Mouse (Mus musculus) Patski (cell line): ENCODE results near the gene Ppp1r13b. TPM values are rescaled to one million over a fixed set of nuclear protein-coding genes. Genes with fewer than 3 reads are reported as not detected.

Experiments used
- ATAC-seq: fragments of 100-300 bp; one replicate; pipeline ENCODE4 v1.8.0; 2021
- CTCF ChIA-PET: fragments of 350-600 bp; sonication (Branson Sonifier 250); formaldehyde crosslinking; loops from one replicate; lab custom pipeline; 2022; ENCODE audit warnings: inconsistent platforms; lab: Charles Lee
- POLR2A ChIA-PET: fragments of 350-600 bp; sonication (Branson Sonifier 250); formaldehyde crosslinking; loops from one replicate; lab custom pipeline; 2022; ENCODE audit warnings: antibody characterized with exemption, inconsistent platforms; lab: Charles Lee
- DNase-seq: peaks from one replicate; pipeline ENCODE4 v3.0.0-alpha.2; 2011; ENCODE audit warnings: low read depth, low spot score
- H3K27me3 ChIP-seq: fragments of 371-371 bp; one replicate; pipeline ENCODE4 v1.5.1; 2021
- CTCF ChIP-seq: fragments of 100-300 bp; IDR thresholded peaks from one replicate; pipeline ENCODE4 v1.5.1; 2021
- in situ Hi-C: fragments of 300-500 bp; cut with MboI; formaldehyde crosslinking; loops from 3 replicates; pipeline ENCODE4 v1.11.1; 2018; ENCODE audit warnings: low pct_unique_long_range_greater_than_20kb, mixed read lengths
- polyA plus RNA-seq: library from polyadenylated mRNA; unstranded; gene quantifications from one replicate; pipeline ENCODE4 v1.2.3, GENCODE M21; 2021

Ppp1r13b gene
- polyA plus RNA-seq, 1 experiment from 2014 or later: 6.9 TPM

- CTCF ChIA-PET: no interaction called here
- DNase-seq (no peak), ATAC-seq (no peak)
- in situ Hi-C loops: no loop called here
- no peak for TF ChIP-seq CTCF
- H3K27me3 ChIP-seq: no peaks in the 10 kb centered on the region
- POLR2A ChIA-PET: no interaction called here
Measured at GRCm38 (mm10) chr12:111795180-111795895, 112.6 kb downstream of the Ppp1r13b start.

DNA sequence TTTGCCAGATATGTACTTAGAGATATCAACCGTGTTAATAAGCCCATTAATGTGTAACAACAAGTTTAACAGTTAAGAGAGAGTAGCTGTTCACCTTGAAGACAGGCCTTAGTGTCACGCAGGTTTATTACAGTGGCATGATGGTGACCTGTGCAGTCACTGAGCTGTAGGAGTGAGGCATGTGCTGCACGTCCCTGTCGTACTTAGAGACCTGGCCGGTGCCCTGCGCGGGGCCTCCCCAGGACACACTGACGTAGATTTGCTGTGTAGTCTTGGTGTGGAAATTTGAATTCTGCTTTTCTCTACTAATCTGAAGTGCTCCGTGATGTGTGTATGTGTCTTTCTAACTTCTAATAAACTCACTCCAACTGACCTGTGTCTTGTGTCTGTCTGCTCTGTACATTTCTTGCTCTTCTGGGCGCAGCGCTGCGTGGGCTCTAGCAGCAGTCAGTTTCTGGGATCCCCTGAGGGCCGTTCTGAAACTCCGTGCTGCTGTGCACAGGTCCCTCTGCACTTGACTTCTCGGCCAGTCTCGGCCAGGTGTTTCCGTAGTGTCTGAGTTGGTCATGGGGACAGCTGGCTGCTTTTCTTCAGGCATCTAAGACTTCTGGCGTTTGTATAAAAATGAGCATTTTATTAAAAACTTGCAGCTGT, 113.3 kb downstream of the Ppp1r13b start:
- DNase-seq (no peak), ATAC-seq (no peak)
- no peaks in the 10 kb centered on the region for H3K27me3 ChIP-seq
- in situ Hi-C loops: no loop called here
- TF ChIP-seq CTCF: no peak
- ChIA-PET POLR2A (no interaction called here), CTCF (no interaction called here)

- ATAC-seq: no peak
- in situ Hi-C loops: no loop called here
- CTCF ChIA-PET: no interaction called here
- POLR2A ChIA-PET: no interaction called here
- no peak for TF ChIP-seq CTCF
- H3K27me3 ChIP-seq: no peaks in the 10 kb centered on the region
- no peak for DNase-seq
Measured at GRCm38 (mm10) chr12:111794102-111794501, 113.8 kb downstream of the Ppp1r13b start.

DNA sequence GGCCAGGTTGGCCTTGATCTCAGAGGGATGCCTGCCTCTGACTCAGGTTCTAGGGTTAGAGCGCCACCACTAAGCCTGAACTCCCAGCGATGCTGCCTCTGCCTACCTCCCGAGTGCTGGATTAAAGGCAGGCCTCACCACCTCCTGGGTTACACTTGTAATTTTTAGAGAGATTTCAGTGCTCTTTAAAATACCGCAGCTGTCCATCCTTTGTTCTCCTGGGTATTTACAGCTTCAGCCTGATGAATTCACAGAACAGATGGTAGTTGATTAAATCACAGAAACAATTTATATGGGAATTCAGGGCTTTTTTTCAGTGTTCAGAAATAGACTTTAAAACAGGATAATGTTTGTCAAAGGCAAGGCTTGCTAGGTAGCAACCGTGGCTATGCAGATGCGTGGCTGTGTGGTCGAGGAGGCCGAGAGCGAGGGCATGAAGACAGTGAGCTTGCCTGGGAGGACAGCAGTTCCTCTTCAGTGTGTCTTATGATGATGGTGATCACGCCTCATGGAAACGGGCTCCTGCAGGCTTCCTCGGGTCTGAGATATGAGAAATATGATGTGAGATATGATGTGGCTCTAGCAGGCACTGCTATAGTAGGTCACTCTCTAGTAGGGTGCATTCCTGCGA, 116.3 kb downstream of the Ppp1r13b start:
- ATAC-seq (no peak), DNase-seq (no peak)
- TF ChIP-seq CTCF: no peak
- CTCF ChIA-PET: no interaction called here
- in situ Hi-C loops: no loop called here
- H3K27me3 ChIP-seq: no peaks in the 10 kb centered on the region
- POLR2A ChIA-PET: no interaction called here

- ChIA-PET POLR2A (no interaction called here), CTCF (no interaction called here)
- H3K27me3 ChIP-seq: no peaks in the 10 kb centered on the region
- no peak for TF ChIP-seq CTCF
- DNase-seq (no peak), ATAC-seq (no peak)
- in situ Hi-C loops: no loop called here
Measured at GRCm38 (mm10) chr12:111790631-111791030, 117.3 kb downstream of the Ppp1r13b start.

DNA sequence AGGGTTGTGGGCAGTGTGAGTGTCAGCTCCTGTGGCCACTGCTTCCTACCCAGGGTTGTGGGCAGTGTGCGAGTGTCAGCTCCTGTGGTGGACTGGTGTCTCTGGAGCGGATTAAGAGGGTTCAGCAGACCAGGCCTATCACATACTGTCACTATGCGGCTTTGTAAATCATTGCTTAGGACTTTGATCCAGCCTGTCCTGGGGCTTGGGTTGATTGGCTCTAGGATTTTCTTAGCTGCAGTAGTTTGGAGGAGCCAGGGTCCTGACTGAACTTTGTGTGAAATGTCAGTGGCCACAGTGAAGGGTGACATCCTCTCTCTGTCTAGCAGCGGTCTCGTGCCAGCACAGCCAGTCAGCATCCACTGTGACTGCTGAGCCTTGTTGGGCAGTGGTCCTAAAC, 117.8 kb downstream of the Ppp1r13b start:
- H3K27me3 ChIP-seq: no peaks in the 10 kb centered on the region
- no peak for TF ChIP-seq CTCF
- no peak for DNase-seq
- in situ Hi-C loops: no loop called here
- ChIA-PET CTCF (no interaction called here), POLR2A (interaction anchor here (1.2 kb wide), 1 partner anchor 19 kb away, joined by 3 read pairs; no protein-coding TSS in a partner anchor)
- ATAC-seq: peak; percentile 57

DNA sequence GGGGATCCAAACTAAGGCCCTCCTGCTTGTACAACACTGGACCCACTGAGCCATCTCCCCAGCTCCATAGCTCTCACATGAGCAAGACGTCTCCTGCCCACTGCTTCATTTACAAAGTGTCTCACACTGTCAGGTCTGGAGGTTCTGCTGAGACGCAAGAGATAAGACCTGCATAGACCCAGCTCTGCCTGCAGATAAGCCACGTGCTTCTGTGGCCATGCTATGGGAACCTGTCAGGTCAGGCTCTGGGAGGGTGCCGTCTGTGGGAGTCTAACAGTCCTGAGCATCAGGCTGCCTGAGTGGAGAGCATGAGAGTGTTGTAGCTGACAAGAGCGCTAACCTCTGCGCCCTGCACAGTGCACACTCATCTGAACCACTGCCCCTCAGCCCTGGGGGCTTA, 120.9 kb downstream of the Ppp1r13b start:
- DNase-seq (no peak), ATAC-seq (no peak)
- H3K27me3 ChIP-seq: no peaks in the 10 kb centered on the region
- in situ Hi-C loops: no loop called here
- ChIA-PET CTCF (no interaction called here), POLR2A (no interaction called here)
- TF ChIP-seq CTCF: no peak

- no peak for DNase-seq
- ChIA-PET POLR2A (no interaction called here), CTCF (no interaction called here)
- H3K27me3 ChIP-seq: no peaks in the 10 kb centered on the region
- in situ Hi-C loops: no loop called here
- no peak for ATAC-seq
- TF ChIP-seq CTCF: no peak
Measured at GRCm38 (mm10) chr12:111785174-111785573, 122.7 kb downstream of the Ppp1r13b start.

DNA sequence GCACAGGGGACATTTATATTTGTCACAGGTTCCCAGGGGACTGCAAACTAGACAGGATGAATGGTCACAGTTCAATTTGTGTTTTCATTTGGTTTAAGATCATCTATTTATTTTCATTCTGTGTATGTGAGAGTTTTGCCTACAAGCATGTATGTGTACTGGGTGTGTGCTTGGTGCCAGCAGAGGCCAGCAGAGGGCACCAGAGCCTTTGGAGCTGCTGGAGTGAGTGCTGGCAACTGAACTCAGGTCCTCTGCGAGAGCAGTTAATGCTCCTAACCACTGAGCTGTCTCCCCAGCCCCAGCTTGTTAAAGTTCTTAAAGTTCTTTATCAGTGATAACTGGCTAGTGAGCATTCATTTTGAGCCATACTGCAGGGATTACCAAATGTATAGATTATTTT, 128.4 kb downstream of the Ppp1r13b start:
- DNase-seq (no peak), ATAC-seq (no peak)
- TF ChIP-seq CTCF: no peak
- CTCF ChIA-PET: no interaction called here
- in situ Hi-C loops: no loop called here
- H3K27me3 ChIP-seq: no peaks in the 10 kb centered on the region
- POLR2A ChIA-PET: no interaction called here

Other genes starting within 250 kb of the Ppp1r13b start
- gene Ckb, start 235.8 kb downstream of the Ppp1r13b start, polyA plus RNA-seq: 69.4 TPM
- gene Trmt61a, start 230.0 kb downstream of the Ppp1r13b start, polyA plus RNA-seq: 12.9 TPM
- 40.1 TPM for gene Bag5, start 194.9 kb downstream of the Ppp1r13b start, polyA plus RNA-seq
- gene Apopt1, start 194.8 kb downstream of the Ppp1r13b start, polyA plus RNA-seq: 36.7 TPM
- gene Klc1, start 149.3 kb downstream of the Ppp1r13b start, polyA plus RNA-seq: 110 TPM
- 4.1 TPM for gene Xrcc3, start 94.2 kb downstream of the Ppp1r13b start, polyA plus RNA-seq
- gene Zfyve21, start 93.9 kb downstream of the Ppp1r13b start, polyA plus RNA-seq: 42.1 TPM
- gene Atp5mpl, start 58.9 kb upstream of the Ppp1r13b start, polyA plus RNA-seq: 472 TPM
- gene Tdrd9, start 63.4 kb upstream of the Ppp1r13b start, polyA plus RNA-seq: 0.21 TPM
- not detected for gene Rd3l, start 73.2 kb upstream of the Ppp1r13b start, polyA plus RNA-seq
- 11.8 TPM for gene Aspg, start 198.6 kb upstream of the Ppp1r13b start, polyA plus RNA-seq
- 13.5 TPM for gene Kif26a, start 238.1 kb upstream of the Ppp1r13b start, polyA plus RNA-seq